Mouse (Mus musculus) right cerebral cortex, postnatal 14 days (tissue): ENCODE data around the gene Ticrr.

Experiments
- DNase-seq: peaks from one replicate; pipeline ENCODE4 v3.0.0; 2022

The Ticrr gene

DNA sequence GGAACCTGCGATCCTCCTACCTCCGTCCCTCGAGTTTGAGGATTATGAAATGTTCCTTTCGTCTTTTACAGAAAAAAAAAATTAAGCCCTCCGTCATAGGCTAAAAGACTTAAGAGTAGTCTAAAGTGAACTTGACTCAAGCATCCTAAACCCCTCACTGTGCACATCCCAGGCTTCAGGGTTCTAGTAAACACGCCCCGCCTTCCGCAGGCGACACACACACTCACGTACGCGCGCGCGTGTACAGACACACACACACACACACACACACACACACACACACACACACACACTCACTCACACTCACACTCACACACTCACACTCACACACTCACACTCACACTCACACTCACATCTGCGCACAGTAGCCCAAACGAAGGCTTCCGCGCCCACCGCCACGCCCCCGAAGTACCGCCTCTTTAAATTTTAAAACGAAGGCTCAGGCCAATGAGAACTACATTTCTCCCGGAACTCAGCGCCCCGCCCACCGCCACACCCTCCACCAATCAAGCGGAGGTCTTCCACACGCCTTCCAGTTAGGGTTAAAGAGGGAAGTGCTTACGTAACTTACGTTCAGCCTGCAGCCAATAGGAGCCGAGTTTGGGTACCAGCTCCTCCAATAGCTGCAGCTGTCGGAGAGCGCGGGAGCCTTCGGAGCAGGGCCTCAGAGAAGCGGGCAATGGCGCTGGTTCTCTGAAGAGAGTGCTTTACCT is at the start of gene Ticrr:
Gene Ticrr, plus strand, starts transcription at position 619 of the 713 bp plus-strand sequence.
- peak; percentile 96 for DNase-seq

GRCm38 (mm10) chr7:79611901-79612300 is 48.1 kb upstream of the Ticrr start:
- no peak for DNase-seq

- peak; percentile 72 for DNase-seq
These were observed 47.2 kb upstream of the Ticrr start for GRCm38 (mm10) chr7:79612783-79613182.

- no peak for DNase-seq
These were observed 46.7 kb upstream of the Ticrr start for GRCm38 (mm10) chr7:79613314-79613713.

DNA sequence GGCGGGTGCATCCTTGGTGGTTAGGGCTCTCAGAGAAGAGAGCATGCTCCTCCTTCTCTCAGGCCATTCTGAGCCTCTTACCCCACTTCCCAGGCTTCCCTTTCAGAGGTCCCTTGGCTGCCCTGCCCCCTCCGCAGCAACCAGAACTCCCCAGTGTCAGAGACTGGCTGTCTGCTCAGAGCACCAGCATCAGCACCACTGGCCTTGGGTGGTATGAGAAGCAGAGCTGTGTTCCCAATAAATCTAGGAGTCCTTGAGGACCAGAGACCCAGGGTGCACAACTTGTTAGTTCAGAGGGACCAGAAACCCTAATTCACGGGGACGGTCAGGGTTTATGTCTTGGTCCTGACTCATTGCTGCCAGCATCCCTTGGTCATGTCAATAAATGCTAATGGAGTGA is 45.0 kb upstream of the Ticrr start:
- no peak for DNase-seq

DNA sequence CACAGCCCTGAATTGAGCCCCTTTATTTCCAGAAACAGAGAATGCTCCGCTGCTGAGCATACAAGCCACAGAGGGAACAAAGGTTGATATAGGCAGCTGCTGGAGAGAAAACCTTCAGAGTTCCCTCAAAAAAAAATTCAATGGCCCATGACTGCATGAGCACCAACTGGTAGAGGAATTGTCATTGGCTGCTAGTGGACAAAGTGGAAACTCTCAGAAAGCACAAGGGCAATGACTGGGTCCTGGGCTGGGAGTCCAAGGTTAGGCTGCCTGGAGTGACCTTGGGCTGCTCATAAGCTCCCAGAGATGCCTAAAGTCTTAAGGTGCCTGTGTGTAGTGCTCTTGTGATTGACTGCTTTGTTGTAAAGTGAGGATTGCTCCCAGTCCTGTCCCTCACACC is 44.1 kb upstream of the Ticrr start:
- no peak for DNase-seq

- DNase-seq, result peak; percentile 43
These were observed 42.6 kb upstream of the Ticrr start, which contains the start of gene Rhcg for GRCm38 (mm10) chr7:79617418-79617817. TSS of gene Rhcg (minus strand) at chr7:79617657.

DNA sequence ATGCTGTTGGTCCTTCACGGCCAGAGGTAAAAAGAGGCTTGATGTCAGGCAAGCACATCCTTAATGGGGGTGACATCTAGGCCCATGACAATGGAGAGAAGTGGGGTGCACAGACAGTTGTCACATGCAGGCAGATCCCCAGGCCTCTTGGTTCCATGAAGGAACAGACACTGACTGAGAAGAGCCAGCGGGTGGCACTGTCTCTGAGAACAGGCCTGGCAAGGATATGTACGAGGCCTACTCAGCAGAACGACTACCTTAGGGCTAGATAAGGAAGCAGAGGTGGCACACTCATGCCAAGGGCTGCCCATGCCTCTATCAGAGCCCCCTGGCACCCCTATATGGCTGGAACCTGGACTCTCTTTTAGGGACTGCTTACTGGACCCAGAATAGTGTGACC is 40.5 kb upstream of the Ticrr start:
- no peak for DNase-seq

DNA sequence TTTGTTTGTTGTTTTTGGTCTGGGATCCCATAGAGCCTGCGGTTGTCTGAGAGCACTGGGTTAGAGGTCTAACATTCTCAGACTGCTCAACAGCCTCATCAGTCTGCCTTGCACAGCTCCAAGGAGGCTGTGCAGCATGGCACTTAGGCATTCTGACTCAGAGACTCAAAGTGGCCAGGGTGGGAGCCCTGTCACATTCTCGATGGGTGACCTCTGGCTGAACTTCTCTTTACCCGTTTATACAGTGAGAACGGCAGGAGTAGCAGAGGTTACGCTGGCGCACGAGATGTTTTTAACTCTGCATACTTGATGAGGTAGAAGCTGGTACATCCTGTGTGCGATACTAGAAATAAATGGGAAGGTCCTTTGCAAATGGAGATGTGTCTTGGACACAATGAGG is 36.9 kb upstream of the Ticrr start:
- no peak for DNase-seq

DNA sequence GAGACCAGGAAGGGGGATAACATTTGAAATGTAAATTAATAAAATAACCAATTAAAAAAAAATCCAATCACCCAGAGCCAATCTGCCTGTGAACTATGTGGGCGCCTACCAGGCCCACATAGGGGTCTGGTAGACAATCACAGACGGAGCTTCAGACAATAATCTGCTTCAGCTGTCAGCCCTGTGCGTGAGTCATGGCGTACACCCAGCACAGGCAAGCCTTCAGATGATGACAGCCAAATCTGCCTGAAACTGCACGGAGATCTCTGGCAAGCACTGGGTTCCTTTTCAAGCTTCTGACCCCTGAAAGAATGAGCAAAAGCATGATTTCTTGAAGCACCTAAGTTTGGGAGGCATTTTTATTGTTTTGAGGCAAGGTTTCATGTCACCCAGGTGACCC is 33.8 kb upstream of the Ticrr start:
- no peak for DNase-seq

- DNase-seq, result no peak
These were observed 31.6 kb upstream of the Ticrr start for GRCm38 (mm10) chr7:79628271-79628913.

GRCm38 (mm10) chr7:79631773-79632348 is 28.1 kb upstream of the Ticrr start:
- DNase-seq, result no peak

DNA sequence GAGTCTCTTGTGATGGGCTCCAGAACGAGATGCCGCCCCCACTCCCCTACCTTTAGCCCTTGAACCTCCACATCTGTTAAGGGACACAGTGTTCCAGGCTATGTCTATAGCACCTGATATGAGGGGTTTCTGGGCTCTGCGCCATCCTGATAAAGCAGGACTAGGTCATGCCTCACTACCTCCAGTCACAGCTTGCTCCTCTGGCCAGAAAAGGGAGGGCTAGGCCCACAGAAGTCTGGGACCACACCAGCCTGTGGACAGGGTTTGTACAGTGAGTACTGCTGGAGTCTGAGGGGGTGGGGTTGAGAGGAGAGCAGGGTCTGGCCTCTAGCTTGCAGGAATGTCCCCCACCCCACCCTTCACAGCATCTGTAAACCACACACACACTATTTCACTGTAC is 12.8 kb upstream of the Ticrr start:
- DNase-seq, result no peak

GRCm38 (mm10) chr7:79649005-79649404 is 11.0 kb upstream of the Ticrr start:
- peak; percentile 79 for DNase-seq

DNA sequence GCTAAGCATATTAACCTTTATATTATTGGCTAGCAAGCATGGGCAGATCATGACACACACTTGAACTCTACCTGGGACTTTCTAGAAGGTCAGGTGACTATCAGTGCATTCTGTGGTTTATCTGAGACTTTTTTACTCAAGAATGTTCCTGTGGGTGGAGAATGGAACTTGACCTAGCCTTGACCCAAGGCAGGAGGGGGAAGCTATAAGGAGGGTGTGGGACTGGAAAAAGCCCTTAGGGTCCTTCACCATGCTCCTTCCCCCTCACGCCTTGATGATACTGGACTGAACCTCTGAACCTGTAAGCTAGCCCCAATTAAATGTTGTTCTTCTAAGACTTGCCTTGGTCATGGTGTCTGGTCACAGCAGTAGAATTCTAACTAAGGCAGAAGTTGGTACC is 5.8 kb upstream of the Ticrr start:
- DNase-seq, result no peak

DNA sequence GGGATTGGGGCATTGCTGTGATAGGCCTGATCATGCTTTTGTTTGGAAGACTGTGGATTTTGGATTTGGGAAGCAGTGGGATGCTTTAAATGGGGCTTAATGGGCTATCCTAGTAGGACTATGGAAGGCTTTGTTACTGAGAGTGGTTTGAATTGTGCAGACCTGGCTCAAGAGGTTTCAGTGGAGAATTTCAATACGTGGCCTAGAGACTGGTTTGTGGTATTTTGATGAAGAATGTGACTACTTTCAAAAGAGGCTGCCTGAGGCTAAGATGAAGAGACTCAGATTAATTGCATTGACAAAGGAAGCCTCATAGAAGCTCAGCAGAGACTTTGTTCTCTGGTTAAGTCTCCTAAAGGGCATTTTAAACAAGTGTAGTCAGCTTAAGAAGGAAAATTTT is 5.4 kb upstream of the Ticrr start:
- DNase-seq, result no peak

GRCm38 (mm10) chr7:79660291-79661150 is 525 bp downstream of the Ticrr start:
- no peak for DNase-seq

GRCm38 (mm10) chr7:79661253-79661890 is 1.4 kb downstream of the Ticrr start:
- DNase-seq, result no peak

GRCm38 (mm10) chr7:79666690-79667089 is 6.7 kb downstream of the Ticrr start:
- no peak for DNase-seq

GRCm38 (mm10) chr7:79670900-79671604 is 11.1 kb downstream of the Ticrr start:
- DNase-seq, result no peak

DNA sequence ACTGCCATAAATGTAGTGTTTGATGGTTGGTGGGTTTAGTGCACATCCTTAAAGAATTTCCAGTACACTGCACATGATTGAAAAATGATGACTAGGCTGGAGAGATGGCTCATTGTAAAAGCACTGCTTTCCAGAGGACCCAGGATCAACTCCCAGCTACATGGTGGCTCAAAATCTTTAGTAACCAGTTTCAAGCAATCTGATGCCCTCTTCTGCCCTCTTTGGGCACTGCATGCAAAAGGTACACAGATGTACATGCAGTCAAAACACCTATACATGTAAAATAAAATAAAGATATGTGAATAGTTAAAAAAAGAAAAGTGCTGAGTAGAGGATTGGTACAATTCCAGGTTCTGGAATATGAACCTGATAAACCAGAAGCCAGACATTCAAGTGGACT is 19.2 kb downstream of the Ticrr start:
- no peak for DNase-seq

- no peak for DNase-seq
These were observed 20.2 kb downstream of the Ticrr start for GRCm38 (mm10) chr7:79680231-79680630.
